Mouse (Mus musculus): Measurements from ENCODE around the gene Plxnd1.

The Plxnd1 gene

DNA sequence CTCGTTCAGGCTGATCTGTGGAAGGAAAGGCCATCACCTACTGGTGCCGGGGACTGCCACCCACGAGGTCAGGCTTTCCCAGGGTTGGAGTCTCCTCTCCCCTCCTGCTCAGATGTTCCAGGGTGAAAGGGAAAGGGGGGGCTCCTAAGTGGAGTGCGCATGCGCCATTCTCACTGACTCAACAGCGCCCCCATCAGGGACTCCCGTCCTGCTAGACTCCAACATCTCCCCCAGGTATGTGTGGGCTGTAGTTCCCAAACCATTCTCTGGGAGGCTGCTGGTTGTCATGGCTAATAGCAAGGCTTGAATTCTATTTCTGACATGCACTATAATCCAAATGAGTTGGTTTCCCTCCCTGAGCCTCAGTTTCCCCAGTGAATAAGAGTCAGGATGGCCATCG is 16.2 kb downstream of the Plxnd1 start:
- DNase-seq (ENCODE audit: low spot score): no peak

DNA sequence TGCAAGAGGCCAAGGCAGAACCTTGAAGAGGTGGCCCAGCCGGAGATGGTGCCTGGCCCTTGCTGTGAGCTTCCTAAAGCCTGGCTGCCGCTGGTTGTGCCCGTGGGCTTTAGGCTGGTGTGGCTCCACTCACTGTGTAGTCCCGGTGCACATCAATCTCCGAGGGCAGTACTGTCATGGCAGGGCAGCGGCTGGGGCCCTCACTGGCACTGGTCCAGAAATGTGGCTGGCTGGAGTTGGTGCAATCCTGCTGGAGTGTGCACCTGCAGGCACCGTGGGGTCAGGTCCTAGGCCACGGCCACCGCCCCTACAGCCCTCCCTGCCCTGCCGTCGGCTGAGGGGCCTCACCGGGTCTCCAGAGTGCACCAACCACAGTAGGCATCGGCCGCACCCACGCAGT is 17.0 kb downstream of the Plxnd1 start:
- DNase-seq (ENCODE audit: low spot score): no peak

DNA sequence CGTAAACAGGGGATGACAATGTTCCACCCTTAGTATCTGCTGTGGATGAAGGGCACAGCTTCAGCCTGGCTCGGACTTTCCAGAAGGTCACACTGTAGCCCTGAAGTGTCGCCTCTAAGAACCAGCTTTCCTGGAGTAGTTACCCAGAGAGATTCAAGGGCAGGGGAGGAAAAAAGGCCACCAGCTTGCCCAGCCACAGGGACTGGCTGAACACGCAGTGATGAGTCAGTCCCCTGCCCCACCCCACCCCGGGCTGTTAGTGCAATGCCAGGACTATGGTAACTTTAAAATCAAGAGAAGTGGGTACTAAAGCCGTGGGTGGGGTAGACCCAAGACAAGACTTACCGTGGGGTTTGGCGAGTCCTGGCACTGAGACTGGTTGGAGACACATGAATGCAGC is 19.2 kb downstream of the Plxnd1 start:
- DNase-seq (ENCODE audit: low spot score): no peak

DNA sequence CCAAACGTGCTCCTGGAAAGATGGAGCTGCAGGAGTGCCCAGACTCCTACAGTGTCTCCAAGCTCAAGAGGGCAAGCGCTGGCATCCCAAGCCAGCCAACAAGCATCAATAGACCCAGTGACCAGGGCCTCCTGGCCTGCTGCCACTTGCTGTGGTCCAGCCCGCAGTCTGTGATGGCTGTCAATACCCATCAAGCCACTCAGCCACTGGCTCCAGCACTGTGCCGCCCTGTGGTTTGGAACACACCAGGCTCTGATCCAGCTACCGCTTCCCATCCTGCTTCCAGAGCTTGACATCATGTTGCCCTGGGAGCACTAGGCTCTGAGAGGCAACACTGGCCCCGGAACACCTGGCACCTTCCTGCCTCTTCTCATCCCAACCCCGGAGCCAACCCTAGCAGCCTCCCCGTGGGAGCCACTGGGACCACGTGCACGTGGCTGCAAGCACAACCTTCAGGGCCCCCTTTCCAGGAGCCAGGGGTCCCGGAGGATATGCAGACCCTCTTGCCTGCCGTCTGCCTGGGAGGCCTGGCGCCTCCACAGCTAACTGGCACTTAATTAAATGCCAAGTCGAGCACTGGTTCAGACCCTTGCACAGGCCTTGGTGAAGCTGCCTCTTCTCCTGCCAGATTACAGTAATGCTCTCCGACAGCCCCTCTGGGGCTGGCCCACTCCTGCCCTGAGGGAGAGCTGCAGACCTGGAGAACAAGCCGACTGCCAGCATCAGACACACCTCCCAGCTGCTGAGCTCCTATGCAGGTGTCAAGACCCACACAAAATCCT is 20.7 kb downstream of the Plxnd1 start:
- DNase-seq (ENCODE audit: low spot score): no peak

DNA sequence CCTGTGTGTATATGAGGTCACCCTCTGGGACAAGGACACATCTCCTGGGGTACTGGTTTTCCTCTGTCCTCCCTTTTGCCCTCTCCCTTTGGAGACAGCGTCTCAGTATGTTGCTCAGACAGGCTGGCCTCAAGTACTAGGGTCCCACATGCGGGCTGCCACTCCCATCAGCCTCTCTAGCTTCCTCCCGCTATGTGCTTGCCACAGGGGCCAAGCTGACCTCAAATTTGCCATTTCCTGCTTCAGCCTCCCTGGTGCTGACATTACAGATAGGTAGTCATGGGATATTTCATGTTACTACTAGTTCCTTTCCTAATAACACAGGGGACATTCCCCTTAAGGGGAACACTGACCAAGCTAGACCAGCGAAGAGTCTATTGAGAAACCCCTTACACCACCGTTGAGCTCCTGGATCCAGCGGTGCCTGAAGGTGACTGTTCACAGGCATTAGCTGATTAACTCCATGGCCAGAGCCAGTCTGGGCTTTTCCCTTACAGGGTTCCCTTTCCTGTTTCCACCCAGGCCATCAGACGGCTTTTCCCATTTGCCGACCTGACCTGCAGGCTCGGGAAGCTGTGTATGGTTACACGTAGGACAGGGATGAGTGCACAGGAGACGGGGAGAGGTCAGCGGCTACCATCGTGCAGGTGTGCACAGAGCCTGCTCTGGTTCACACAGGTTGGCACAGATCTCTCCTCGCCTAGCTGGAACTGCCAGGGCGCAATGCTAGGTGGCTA is 21.5 kb downstream of the Plxnd1 start:
- DNase-seq (ENCODE audit: low spot score): no peak

DNA sequence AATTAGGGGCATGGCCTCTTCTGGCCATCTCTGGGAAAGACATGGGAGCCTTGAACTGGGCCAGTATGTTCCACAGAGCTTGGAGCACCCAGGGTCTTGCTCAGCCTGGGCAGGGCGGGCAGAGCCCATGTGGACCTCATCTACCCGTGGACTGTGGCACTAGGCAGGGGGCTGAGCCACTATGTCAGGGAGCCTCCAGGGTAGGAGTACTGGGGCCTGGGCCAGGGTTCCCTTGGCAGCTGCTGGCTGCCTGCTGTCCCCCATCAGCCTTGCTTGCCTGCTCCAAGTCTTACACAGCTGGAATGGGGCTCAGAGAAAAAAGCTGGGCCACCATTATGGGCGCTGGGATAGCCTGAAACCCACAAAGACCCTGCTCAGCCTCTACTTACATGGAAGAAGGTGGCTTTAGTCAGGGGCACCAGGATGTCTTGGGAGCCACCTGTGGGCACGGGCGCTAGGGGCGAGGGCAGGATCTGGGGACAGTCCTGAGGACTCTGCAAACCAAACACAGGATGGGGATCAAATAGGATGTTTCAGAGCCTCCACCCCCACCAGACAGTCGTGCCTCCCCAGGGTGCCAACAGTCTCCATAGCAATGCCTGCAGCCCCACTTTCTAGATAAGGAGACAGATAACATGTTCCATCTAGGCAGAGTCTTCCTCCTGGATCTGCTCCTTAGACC is 22.6 kb downstream of the Plxnd1 start:
- DNase-seq (ENCODE audit: low spot score): no peak

DNA sequence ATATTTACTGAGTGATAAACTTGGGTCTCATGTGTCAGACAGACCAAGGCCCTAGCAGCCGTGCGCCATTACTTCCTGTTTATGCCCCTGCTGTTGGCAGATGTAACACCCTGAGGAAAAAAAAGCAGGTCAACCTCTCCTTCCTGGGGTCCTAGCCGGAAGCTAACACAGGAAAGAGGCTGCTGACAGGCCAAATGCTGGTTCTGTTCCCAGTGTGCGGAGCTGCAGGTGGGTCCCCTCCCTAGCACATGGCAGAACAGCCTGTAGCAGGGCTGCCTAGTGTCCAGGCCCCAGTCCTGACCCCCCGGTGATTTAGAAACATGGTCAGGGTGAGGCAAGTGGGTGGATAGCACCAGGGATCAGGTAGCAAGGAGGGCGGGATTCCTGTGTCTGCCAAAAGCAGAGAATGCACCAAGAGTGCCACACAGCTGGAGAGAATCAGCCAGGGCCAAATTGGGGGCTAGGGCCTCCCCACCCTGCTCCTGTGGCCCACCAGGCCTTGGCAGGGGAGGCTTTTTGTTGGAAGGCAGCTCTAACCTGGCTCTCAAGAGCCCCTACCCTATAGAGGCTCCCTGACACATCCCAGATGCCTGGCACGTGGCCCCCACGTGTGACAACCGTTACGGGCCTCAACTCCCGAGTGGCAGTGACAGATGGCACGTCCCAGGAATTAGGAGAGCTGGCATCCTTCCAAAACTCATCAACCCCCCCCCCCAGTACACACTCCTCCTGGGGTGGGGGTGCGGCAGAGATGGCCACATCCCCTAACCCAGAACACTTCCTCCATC is 23.3 kb downstream of the Plxnd1 start:
- no peak for DNase-seq (ENCODE audit: low spot score)

DNA sequence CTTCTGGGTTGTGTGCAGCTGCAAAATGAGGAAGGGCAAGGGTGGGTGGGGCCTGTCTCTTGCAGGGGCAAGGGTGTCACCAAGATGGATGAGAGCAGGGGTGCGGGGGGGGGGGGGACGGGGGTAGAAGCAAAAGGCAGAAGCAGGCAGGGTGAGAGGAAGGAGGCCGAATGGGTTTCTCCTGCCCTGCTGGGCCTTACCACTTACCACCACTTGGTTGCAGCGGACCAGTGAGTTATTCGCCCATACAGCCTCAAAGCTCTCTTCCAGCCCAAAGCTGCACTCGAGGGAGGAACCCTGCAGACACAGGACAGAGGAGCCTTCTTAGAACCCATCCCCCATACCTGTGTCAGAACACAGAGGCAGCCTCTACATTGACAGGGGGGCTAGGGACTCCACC is 24.9 kb downstream of the Plxnd1 start:
- no peak for DNase-seq (ENCODE audit: low spot score)

DNA sequence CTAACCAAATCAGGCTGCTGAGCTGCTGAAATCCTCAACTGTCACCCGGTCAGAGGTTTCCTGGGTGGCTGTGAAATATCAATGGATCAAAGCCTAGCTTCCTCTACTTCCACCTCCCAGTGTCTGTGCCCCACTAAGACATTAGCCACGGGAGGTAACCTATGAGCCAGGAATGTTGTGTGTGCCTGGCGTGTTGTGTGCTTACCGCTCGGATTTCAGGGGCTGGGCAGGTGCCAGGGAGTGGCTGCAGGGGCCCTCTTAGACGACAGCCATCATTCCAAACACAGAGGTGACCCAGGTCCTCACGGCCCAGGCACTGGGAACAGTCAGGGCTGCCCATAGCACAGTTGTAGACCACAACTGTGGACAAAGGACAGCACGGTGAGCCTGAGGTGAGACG is 25.7 kb downstream of the Plxnd1 start:
- no peak for DNase-seq (ENCODE audit: low spot score)

DNA sequence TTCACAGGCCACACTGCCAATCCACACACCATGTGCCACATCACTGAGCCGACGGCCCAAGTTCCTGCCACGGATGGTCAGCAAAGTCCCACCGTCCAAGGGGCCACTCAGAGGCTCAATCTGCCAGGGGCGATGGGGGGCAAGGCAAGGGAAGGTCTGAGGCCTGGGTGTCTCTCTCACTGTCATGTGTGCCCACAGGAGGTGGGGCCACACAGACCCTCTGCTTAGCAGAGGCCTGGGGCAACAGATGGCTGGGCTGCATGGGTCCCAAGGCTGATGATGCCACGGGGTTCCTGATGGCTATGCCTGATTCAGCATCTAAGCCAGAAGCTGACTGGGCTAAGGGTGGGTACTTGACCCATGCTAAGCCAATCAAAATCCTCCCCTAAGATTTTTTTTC is 26.1 kb downstream of the Plxnd1 start:
- DNase-seq (ENCODE audit: low spot score): no peak

DNA sequence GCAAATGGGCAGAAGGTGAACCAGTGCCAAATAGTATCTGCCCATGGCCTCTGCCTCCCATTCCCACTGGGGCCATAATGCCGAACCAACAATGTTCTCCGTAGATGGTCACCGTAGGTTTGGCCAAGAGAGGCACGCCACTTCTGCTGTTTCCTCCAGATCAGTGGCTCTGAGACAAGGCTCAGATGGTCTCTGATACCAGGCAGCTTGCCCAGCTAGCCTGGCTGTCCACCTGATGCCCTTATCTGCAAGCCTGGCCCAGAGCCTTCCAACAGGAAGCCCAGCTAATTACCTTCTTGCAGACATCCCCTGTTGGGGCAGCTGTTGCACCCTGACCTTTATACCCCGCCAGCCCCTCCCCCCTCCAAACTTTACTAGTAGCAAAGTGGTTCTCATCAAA is 26.7 kb downstream of the Plxnd1 start:
- no peak for DNase-seq (ENCODE audit: low spot score)

DNA sequence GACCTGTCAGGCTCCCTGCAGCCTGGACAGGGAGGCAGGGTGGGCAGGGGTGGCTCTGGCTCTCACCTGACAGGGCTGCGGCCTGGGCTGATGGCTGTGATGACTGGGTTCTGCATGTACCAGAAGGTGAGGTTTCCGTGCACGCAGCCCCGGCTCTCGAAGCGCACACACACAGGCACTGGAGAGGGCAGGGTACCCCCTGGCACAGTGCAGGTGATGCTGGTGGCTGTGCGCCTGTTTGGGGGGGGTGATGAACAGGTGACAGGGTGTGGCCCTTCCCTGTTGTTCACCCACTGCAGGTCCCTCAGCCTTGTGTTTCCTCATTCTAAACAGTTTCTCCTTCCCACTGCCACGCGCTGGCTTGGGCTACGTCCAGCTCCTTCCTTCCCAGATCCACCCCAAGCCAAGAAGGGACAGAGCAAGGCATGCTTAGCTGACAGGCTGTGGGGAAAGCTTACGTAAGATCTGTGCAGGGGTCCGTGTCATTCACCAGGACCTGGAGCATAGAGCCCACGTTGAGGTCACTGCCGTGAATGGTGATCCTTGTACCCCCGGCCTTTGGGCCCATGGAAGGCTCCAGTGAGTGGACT is 27.4 kb downstream of the Plxnd1 start:
- DNase-seq (ENCODE audit: low spot score): no peak

DNA sequence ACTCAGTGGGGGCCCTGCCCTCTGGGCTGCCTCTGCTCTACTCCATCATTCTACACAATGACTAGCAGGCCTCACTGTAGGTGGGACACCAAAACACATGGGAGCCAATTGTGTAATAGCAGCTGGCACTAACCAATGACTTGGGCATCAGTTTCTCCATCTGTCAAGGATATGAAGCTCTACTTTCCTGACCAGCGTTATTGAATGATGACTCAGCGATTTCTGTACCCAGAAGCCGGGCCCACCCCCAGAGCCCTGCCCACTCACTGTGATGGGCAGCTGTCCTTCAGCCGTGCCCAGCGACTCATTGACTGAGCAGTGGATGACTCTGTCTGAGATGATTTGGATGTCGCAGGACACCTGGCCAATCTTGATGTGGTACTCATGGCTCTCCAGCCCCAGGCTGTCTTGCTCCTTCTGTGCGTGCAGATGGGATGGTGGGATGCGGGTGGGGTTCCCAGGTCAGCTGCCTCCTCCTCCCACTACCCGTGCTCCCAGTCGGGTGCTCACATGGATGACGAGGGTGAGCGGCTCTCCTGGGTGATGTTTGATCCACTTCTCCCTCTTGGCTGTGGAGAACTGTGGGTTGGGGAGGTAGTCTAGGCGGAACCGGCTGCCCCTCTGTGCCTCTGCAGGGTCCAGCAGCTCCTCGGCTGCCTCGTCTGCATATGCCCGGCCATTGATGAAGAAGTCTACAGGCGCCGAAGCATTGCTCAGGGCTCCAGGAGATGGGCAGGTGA is 28.4 kb downstream of the Plxnd1 start:
- no peak for DNase-seq (ENCODE audit: low spot score)

DNA sequence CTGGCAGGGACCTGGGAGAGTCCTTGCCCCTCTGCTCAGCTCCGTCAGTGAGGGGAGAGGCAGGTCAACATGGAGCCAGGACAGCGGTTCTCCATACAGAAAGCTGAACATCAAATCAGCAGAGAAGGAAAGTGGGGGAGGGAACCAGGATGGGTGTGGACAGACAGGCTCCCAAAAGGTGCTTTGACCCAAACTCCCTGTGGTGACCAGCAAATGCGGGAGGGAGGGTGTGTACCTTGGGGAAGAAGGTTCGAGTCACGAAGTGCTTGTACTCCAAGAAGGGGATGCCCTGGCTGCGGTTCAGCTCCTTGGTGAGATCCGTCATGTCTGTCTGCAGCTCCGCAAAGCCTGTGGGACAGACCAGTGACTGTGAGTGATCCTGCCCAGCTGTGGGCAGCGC is 31.1 kb downstream of the Plxnd1 start:
- no peak for DNase-seq (ENCODE audit: low spot score)

DNA sequence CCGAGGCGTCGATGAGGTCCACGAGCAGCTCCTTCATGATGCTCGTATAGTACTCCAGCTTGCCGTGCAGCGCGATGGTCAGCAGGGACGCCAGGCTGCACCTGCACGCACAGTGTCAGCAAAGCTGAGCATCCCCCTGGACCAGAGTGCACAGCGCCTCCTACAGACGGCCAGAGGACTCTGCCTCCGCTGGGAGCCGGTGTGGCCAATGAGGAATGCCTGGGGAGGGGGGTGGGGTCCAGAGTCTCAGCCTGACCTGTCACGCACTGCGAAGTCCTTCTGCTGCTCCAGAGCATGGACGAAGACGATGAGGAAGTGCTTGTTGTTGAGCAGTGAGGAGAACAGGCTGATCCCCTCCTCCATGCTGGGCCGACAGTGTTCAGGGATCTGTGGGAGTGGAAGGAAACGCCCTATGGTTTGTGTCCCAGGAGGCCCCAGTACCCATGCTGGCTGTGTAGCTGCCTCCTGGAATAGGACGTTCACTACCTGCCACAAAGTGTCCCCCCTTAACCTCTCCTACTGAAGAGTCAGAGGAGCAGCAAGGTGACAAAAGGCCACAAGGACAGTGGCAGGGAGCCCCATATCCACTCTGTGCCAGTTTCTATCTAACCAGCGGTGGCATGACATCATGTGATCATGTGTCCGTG is 32.2 kb downstream of the Plxnd1 start:
- DNase-seq (ENCODE audit: low spot score): no peak

DNA sequence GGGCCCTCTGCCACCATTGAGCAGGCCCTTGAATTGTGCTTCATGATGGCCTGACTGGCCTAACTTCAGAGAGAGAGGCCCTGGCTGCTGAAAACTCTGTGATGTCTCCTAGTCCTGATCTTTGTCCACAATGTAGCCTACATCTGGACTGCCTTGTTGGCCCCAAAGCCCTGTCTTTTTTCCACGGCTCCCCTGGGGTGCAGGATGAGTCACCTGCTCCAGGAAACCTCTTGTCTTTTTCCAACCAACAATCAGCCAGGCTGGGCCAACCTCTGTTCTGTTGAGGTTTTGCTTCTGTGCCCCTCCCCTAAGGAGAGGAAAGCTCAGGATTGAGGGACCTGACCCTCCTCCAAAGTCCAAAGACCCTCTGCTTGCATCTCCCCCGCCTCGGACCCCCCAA is 33.1 kb downstream of the Plxnd1 start:
- no peak for DNase-seq (ENCODE audit: low spot score)

DNA sequence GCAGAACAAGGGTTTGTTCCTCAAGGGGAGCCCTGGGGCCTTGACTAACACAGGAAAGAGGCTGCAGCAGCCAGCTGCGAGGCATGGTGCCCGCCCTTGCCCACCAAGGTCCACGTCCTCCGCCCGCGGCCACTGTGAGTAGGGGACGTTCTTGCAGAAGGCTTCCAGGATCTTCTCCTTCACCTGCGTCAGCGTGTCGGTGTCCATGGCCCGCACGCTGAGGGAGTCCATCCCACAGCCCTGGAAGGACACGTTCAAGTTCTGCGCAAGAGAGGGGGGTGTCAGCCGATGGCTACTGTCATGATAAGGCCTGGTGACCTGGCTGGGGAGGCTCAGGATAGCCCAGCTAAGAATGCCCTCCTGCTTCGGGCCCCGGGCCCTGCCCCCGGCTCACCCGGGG is 34.5 kb downstream of the Plxnd1 start:
- no peak for DNase-seq (ENCODE audit: low spot score)

DNA sequence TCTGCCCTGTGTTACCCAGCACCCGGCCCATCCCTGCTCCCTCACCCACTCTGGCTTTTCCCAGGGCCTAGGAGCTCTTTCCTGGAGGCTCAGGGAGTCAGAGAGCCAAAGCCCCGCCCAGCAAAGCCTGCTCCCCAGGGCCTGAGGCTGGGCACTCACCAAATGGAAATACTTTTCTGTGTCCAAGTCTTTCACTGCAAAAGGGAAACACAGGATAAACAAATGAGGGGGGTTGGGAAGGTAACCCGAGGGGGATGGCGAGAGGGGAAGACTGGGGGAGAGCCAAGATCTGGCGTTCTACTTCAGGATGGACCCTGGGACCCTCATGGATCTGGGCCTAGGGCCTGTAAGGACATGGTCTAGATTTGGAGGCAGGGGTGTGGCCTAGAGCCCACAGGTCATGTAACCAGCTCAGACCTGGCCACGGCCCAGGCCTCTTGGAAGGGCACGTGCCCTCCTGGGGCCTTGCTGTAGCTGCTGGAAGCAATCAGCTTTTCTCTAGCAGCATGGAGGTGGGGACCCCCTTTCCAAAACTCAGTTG is 35.6 kb downstream of the Plxnd1 start:
- no peak for DNase-seq (ENCODE audit: low spot score)

DNA sequence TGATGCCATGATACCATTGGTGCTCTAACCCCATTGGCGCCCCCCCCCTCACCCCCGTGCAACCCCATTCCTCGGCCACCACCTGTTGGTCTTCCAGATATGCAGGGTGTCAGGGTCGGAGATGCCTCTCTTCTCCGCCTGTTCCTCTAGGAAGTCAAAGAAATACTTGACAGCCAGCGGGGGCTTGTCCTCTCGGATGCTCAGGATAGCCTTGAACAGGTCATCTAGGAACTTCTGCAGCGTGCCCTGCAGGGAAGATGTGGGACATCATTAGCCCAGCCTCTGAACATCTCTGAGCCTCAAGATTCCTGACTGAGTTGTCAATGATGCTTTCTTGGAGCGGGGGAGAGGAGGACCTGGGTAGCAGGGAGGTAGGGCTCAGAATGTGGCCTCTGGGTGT is 36.4 kb downstream of the Plxnd1 start:
- no peak for DNase-seq (ENCODE audit: low spot score)

DNA sequence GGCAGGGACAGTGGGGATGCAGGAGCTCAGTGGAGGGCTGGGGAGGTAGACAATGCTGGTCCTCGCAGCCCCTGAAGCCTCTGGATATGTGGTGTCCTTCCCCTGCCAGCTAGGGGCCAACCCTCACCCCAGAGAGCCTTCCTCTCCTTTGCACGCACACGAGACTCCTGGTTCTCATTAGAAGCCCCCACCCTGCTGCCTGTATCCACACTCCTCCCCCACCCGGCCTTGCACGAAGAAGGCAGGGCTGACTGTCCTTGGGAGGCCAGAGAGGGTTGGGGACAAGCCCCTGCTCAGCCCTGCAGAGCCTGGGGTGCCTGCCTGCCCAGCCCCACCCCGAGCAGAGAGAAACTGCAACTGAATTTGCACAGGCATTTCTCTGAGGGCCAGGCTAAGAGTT is 37.1 kb downstream of the Plxnd1 start:
- no peak for DNase-seq (ENCODE audit: low spot score)
